Mouse (Mus musculus): ENCODE measurements around the gene Mgea5. TPM values are rescaled to one million over a fixed set of nuclear protein-coding genes. Genes with fewer than 3 reads are reported as not detected.

Gene Mgea5
- total and polyA plus RNA-seq, 3 experiments = 66.4 to 283 (median 192) TPM

GRCm38 (mm10) chr19:45742984-45743575 lies 40.6 kb downstream of the Mgea5 start:
- no peak for ATAC-seq (ENCODE audit: extremely low read depth, insufficient number of reproducible peaks, low FRiP score, poor library complexity, severe bottlenecking)
- peaks cover 65% of the 10 kb centered on the region for H3K27me3 ChIP-seq (ENCODE audit: insufficient read depth, low read length)

GRCm38 (mm10) chr19:45742218-45742983 lies 41.2 kb downstream of the Mgea5 start, which contains the start of gene Fgf8:
Gene Fgf8 (minus strand): TSS chr19:45742915.
- no peak within 1 kb of the TSS for H3K4me3 ChIP-seq (ENCODE audit: low read depth, low read length)
- H3K4me1 ChIP-seq (ENCODE audit: insufficient read depth, low read depth, low read length) = peaks cover 14% of the 10 kb centered on the region
- TF ChIP-seq GATA2 (IDR thresholded peaks at IDR 0.05; ENCODE audit: borderline replicate concordance, low read depth, low read length) (no peak), GATA1 (IDR thresholded peaks at IDR 0.05; ENCODE audit: borderline replicate concordance, low read length) (no peak), TAL1 (conservative IDR thresholded peaks at IDR 0.05; ENCODE audit: low read depth, low read length) (no peak), CTCF (IDR thresholded peaks at IDR 0.05; ENCODE audit: low read depth, low read length) (no peak), POLR2AphosphoS5 (IDR thresholded peaks at IDR 0.05; ENCODE audit: insufficient replicate concordance, low read depth, low read length) (no peak)
- peaks cover 19% of the 10 kb centered on the region for H3K36me3 ChIP-seq (replicated peaks)
- DNase-seq (ENCODE audit: low spot score) (no peak), ATAC-seq (ENCODE audit: extremely low read depth, insufficient number of reproducible peaks, low FRiP score, poor library complexity, severe bottlenecking) (no peak)
- peaks cover 71% of the 10 kb centered on the region for H3K27me3 ChIP-seq (ENCODE audit: insufficient read depth, low read length)
- H3K9me3 ChIP-seq (replicated peaks) = peaks cover 17% of the 10 kb centered on the region

More at GRCm38 (mm10) chr19:45742984-45743575, 40.6 kb downstream of the Mgea5 start:
- no peak for TF ChIP-seq GATA1 (IDR thresholded peaks at IDR 0.05; ENCODE audit: borderline replicate concordance, low read length)
- no peak for TF ChIP-seq GATA2 (IDR thresholded peaks at IDR 0.05; ENCODE audit: borderline replicate concordance, low read depth, low read length)
- TF ChIP-seq CTCF (IDR thresholded peaks at IDR 0.05; ENCODE audit: low read depth, low read length) = no peak
- no peak for TF ChIP-seq POLR2AphosphoS5 (IDR thresholded peaks at IDR 0.05; ENCODE audit: insufficient replicate concordance, low read depth, low read length)
- no peak for TF ChIP-seq TAL1 (conservative IDR thresholded peaks at IDR 0.05; ENCODE audit: low read depth, low read length)
- Histone ChIP-seq H3K4me3 (ENCODE audit: low read depth, low read length) (no peak overlapping the region), H3K9me3 (replicated peaks) (peaks cover 17% of the 10 kb centered on the region), H3K36me3 (replicated peaks) (peaks cover 22% of the 10 kb centered on the region), H3K4me1 (ENCODE audit: insufficient read depth, low read depth, low read length) (peaks cover 17% of the 10 kb centered on the region)
- no peak for DNase-seq (ENCODE audit: low spot score)

GRCm38 (mm10) chr19:45741431-45742217 lies 42.0 kb downstream of the Mgea5 start:
- Histone ChIP-seq H3K36me3 (replicated peaks) (peaks cover 11% of the 10 kb centered on the region), H3K27me3 (ENCODE audit: insufficient read depth, low read length) (peaks cover 79% of the 10 kb centered on the region), H3K4me1 (ENCODE audit: insufficient read depth, low read depth, low read length) (peaks cover 10% of the 10 kb centered on the region), H3K9me3 (replicated peaks) (peaks cover 17% of the 10 kb centered on the region), H3K4me3 (ENCODE audit: low read depth, low read length) (peak overlapping the region; percentile 4; the same call in 1 of the 2 replicates)
- TF ChIP-seq GATA1 (IDR thresholded peaks at IDR 0.05; ENCODE audit: borderline replicate concordance, low read length) (no peak), CTCF (IDR thresholded peaks at IDR 0.05; ENCODE audit: low read depth, low read length) (no peak), POLR2AphosphoS5 (IDR thresholded peaks at IDR 0.05; ENCODE audit: insufficient replicate concordance, low read depth, low read length) (no peak), GATA2 (IDR thresholded peaks at IDR 0.05; ENCODE audit: borderline replicate concordance, low read depth, low read length) (no peak), TAL1 (conservative IDR thresholded peaks at IDR 0.05; ENCODE audit: low read depth, low read length) (no peak)
- DNase-seq (ENCODE audit: low spot score) (no peak), ATAC-seq (ENCODE audit: extremely low read depth, insufficient number of reproducible peaks, low FRiP score, poor library complexity, severe bottlenecking) (no peak)

- H3K4me3 ChIP-seq (ENCODE audit: low read depth, low read length) = no peak overlapping the region
- no peak for ATAC-seq (ENCODE audit: extremely low read depth, insufficient number of reproducible peaks, low FRiP score, poor library complexity, severe bottlenecking)
- peaks cover 84% of the 10 kb centered on the region for H3K27me3 ChIP-seq (ENCODE audit: insufficient read depth, low read length)
- H3K4me1 ChIP-seq (ENCODE audit: insufficient read depth, low read depth, low read length) = peaks cover 3% of the 10 kb centered on the region; the same call in 1 of the 2 replicates
- H3K36me3 ChIP-seq (replicated peaks) = peaks cover 3% of the 10 kb centered on the region
- peaks cover 17% of the 10 kb centered on the region for H3K9me3 ChIP-seq (replicated peaks)
- no peak for TF ChIP-seq POLR2AphosphoS5 (IDR thresholded peaks at IDR 0.05; ENCODE audit: insufficient replicate concordance, low read depth, low read length)
- TF ChIP-seq TAL1 (conservative IDR thresholded peaks at IDR 0.05; ENCODE audit: low read depth, low read length) = no peak
- TF ChIP-seq GATA1 (IDR thresholded peaks at IDR 0.05; ENCODE audit: borderline replicate concordance, low read length) = no peak
- no peak for TF ChIP-seq GATA2 (IDR thresholded peaks at IDR 0.05; ENCODE audit: borderline replicate concordance, low read depth, low read length)
- no peak for TF ChIP-seq CTCF (IDR thresholded peaks at IDR 0.05; ENCODE audit: low read depth, low read length)
- no peak for DNase-seq (ENCODE audit: low spot score)
Observed at GRCm38 (mm10) chr19:45740817-45741216, 42.8 kb downstream of the Mgea5 start.

GRCm38 (mm10) chr19:45740233-45740632 lies 43.4 kb downstream of the Mgea5 start:
- H3K27me3 ChIP-seq (ENCODE audit: insufficient read depth, low read length) = peaks cover 86% of the 10 kb centered on the region
- no peaks in the 10 kb centered on the region for H3K36me3 ChIP-seq (replicated peaks)
- ATAC-seq (ENCODE audit: extremely low read depth, insufficient number of reproducible peaks, low FRiP score, poor library complexity, severe bottlenecking) = no peak
- no peak for DNase-seq (ENCODE audit: low spot score)
- peaks cover 3% of the 10 kb centered on the region; the same call in 1 of the 2 replicates for H3K4me1 ChIP-seq (ENCODE audit: insufficient read depth, low read depth, low read length)
- H3K9me3 ChIP-seq (replicated peaks) = peaks cover 17% of the 10 kb centered on the region
- TF ChIP-seq CTCF (IDR thresholded peaks at IDR 0.05; ENCODE audit: low read depth, low read length) (no peak), TAL1 (conservative IDR thresholded peaks at IDR 0.05; ENCODE audit: low read depth, low read length) (no peak), GATA2 (IDR thresholded peaks at IDR 0.05; ENCODE audit: borderline replicate concordance, low read depth, low read length) (no peak), POLR2AphosphoS5 (IDR thresholded peaks at IDR 0.05; ENCODE audit: insufficient replicate concordance, low read depth, low read length) (no peak), GATA1 (IDR thresholded peaks at IDR 0.05; ENCODE audit: borderline replicate concordance, low read length) (no peak)
- no peak overlapping the region for H3K4me3 ChIP-seq (ENCODE audit: low read depth, low read length)

All from G1E (cell line).